Mouse (Mus musculus): ENCODE measurements at regions not wholly inside any gene's neighbourhood (a gene's known extent, or its start where the extent isn't known, plus 50 kb on each side); places are given as distances from the start of the nearest gene placed in this dataset.

- no peak for DNase-seq (ENCODE audit: low spot score)
These were observed 372.1 kb downstream of the Fam198b start for GRCm38 (mm10) chr3:80256383-80256782.

- no peak for DNase-seq (ENCODE audit: low spot score)
These were observed 378.8 kb downstream of the Fam198b start for GRCm38 (mm10) chr3:80263095-80263494.

GRCm38 (mm10) chr3:80284656-80285055 is 400.3 kb downstream of the Fam198b start:
- no peak for DNase-seq (ENCODE audit: low spot score)

- no peak for DNase-seq (ENCODE audit: low spot score)
These were observed 400.9 kb downstream of the Fam198b start for GRCm38 (mm10) chr3:80285246-80285645.

- DNase-seq (ENCODE audit: low spot score) = no peak
These were observed 409.2 kb downstream of the Fam198b start for GRCm38 (mm10) chr3:80293485-80293884.

GRCm38 (mm10) chr3:80307632-80308031 is 423.3 kb downstream of the Fam198b start:
- no peak for DNase-seq (ENCODE audit: low spot score)

GRCm38 (mm10) chr3:80309931-80310330 is 425.6 kb downstream of the Fam198b start:
- no peak for DNase-seq (ENCODE audit: low spot score)

GRCm38 (mm10) chr3:80311689-80312088 is 427.4 kb downstream of the Fam198b start:
- no peak for DNase-seq (ENCODE audit: low spot score)

- no peak for DNase-seq (ENCODE audit: low spot score)
These were observed 438.0 kb downstream of the Fam198b start for GRCm38 (mm10) chr3:80322291-80322690.

GRCm38 (mm10) chr3:80324726-80325125 is 440.4 kb downstream of the Fam198b start:
- no peak for DNase-seq (ENCODE audit: low spot score)

- no peak for DNase-seq (ENCODE audit: low spot score)
These were observed 447.4 kb downstream of the Fam198b start for GRCm38 (mm10) chr3:80331776-80332175.

- no peak for DNase-seq (ENCODE audit: low spot score)
These were observed 450.1 kb downstream of the Fam198b start for GRCm38 (mm10) chr3:80334446-80334893.

GRCm38 (mm10) chr3:80336123-80336674 is 451.9 kb downstream of the Fam198b start:
- DNase-seq (ENCODE audit: low spot score) = no peak

- DNase-seq (ENCODE audit: low spot score) = no peak
These were observed 434.7 kb downstream of the Gria2 start for GRCm38 (mm10) chr3:80367972-80368371.

GRCm38 (mm10) chr3:80369214-80369941 is 433.3 kb downstream of the Gria2 start:
- no peak for DNase-seq (ENCODE audit: low spot score)

GRCm38 (mm10) chr3:80372436-80372835 is 430.2 kb downstream of the Gria2 start:
- DNase-seq (ENCODE audit: low spot score) = no peak

GRCm38 (mm10) chr3:80385986-80386385 is 416.6 kb downstream of the Gria2 start:
- no peak for DNase-seq (ENCODE audit: low spot score)

GRCm38 (mm10) chr3:80396240-80396639 is 406.4 kb downstream of the Gria2 start:
- no peak for DNase-seq (ENCODE audit: low spot score)

- DNase-seq (ENCODE audit: low spot score) = no peak
These were observed 382.2 kb downstream of the Gria2 start for GRCm38 (mm10) chr3:80420453-80420852.

GRCm38 (mm10) chr3:80421461-80421860 is 381.2 kb downstream of the Gria2 start:
- no peak for DNase-seq (ENCODE audit: low spot score)

- no peak for DNase-seq (ENCODE audit: low spot score)
These were observed 380.5 kb downstream of the Gria2 start for GRCm38 (mm10) chr3:80422106-80422505.

GRCm38 (mm10) chr3:80422646-80423045 is 380.0 kb downstream of the Gria2 start:
- no peak for DNase-seq (ENCODE audit: low spot score)
